Mouse (Mus musculus) hindbrain, embryonic 16.5 days (tissue): ENCODE data around the gene Gm4131. TPM values are rescaled to one million over a fixed set of nuclear protein-coding genes. Genes with fewer than 3 reads are reported as not detected.
"Not testable (repeated sequence)": the region's sequence is repeated elsewhere in the genome, so short reads cannot be mapped to it uniquely, and the experiment has no call there.

Experiments used
- ATAC-seq: fragments of 200-750 bp; cut with Nextera tagmentation; 2 replicates; pipeline ENCODE4 v1.8.0; 2017; ENCODE audit warnings: moderate TSS enrichment, moderate library complexity
- H3K27ac ChIP-seq: fragments of 300-500 bp; sonication (generic); 2 replicates; pipeline ENCODE4 v1.5.1; 2014; ENCODE audit warnings: low read depth, mild to moderate bottlenecking, control low read depth, low read length, moderate library complexity
- H3K27me3 ChIP-seq: fragments of 300-500 bp; sonication (generic); replicated peaks from 2 replicates; pipeline ENCODE4 v1.6.1; 2014; ENCODE audit warnings: low read length; ENCODE audit not compliant: control insufficient read depth, insufficient read depth
- H3K36me3 ChIP-seq: fragments of 300-500 bp; sonication (generic); 2 replicates; pipeline ENCODE4 v1.6.1; 2014; ENCODE audit warnings: mild to moderate bottlenecking, low read length, moderate library complexity, mixed read lengths; ENCODE audit not compliant: control insufficient read depth, insufficient read depth
- H3K4me1 ChIP-seq: fragments of 300-500 bp; sonication (generic); 2 replicates; pipeline ENCODE4 v1.6.1; 2014; ENCODE audit warnings: low read depth, low read length; ENCODE audit not compliant: control insufficient read depth, insufficient read depth
- H3K4me2 ChIP-seq: fragments of 300-500 bp; sonication (generic); 2 replicates; pipeline ENCODE4 v1.6.1; 2014; ENCODE audit warnings: mild to moderate bottlenecking, low read length, control low read depth, moderate library complexity
- H3K4me3 ChIP-seq: fragments of 300-500 bp; sonication (generic); 2 replicates; pipeline ENCODE4 v1.5.1; 2014; ENCODE audit warnings: mild to moderate bottlenecking, low read length, control low read depth, moderate library complexity
- H3K9ac ChIP-seq: fragments of 300-500 bp; sonication (generic); 2 replicates; pipeline ENCODE4 v1.6.1; 2014; ENCODE audit warnings: low read depth, mild to moderate bottlenecking, control low read depth, low read length, moderate library complexity
- H3K9me3 ChIP-seq: fragments of 300-500 bp; sonication (generic); 2 replicates; pipeline ENCODE4 v1.6.1; 2014; ENCODE audit warnings: mild to moderate bottlenecking, low read length, moderate library complexity; ENCODE audit not compliant: control insufficient read depth
- WGBS: fragments of 180-500 bp; shearing (Covaris S2); extraction: QIAGEN DNeasy Blood & Tissue Kit; methylation state at CpG from one replicate; pipeline ENCODE4 v1.1.7; 2014; 5-methylcytosine and 5-hydroxymethylcytosine counted together
- polyA plus RNA-seq: library from polyadenylated mRNA; unstranded; fragments of >200 nt; fragmentation: Nextera tagmentation; extraction: Ambion mirVana; gene quantifications from 2 replicates; pipeline ENCODE4 v1.2.1, GENCODE M21; 2015

The Gm4131 gene
- 0.23 and 0.27 TPM in 2 replicates for polyA plus RNA-seq

- not testable (repeated sequence) for H3K27me3 ChIP-seq, H3K4me2 ChIP-seq, H3K9ac ChIP-seq, ATAC-seq, H3K36me3 ChIP-seq, H3K4me1 ChIP-seq, H3K4me3 ChIP-seq, H3K9me3 ChIP-seq, H3K27ac ChIP-seq
- WGBS: 57% methylated on average over 9 of the region's 9 CpGs
Observed at GRCm38 (mm10) chr14:62566821-62567220, at the start of gene Gm4131. TSS of gene Gm4131 (minus strand) at chr14:62566921.

GRCm38 (mm10) chr14:62609904-62610303 is 43.2 kb upstream of the Gm4131 start:
- H3K27me3 ChIP-seq: no peaks in the 10 kb centered on the region
- no peaks in the 10 kb centered on the region for H3K9me3 ChIP-seq
- H3K27ac ChIP-seq: no peak overlapping the region
- H3K4me1 ChIP-seq: no peaks in the 10 kb centered on the region
- H3K9ac ChIP-seq: no peak overlapping the region
- WGBS: 89% methylated on average over 3 of the region's 3 CpGs
- H3K4me2 ChIP-seq: no peak overlapping the region
- H3K36me3 ChIP-seq: peaks cover 5% of the 10 kb centered on the region; the same call in 1 of the 2 replicates
- no peak for ATAC-seq
- no peak overlapping the region for H3K4me3 ChIP-seq

- WGBS: 39% methylated on average over 8 of the region's 8 CpGs
- Histone ChIP-seq H3K27me3 (no peaks in the 10 kb centered on the region), H3K4me1 (no peaks in the 10 kb centered on the region), H3K9ac (no peak overlapping the region), H3K9me3 (no peaks in the 10 kb centered on the region), H3K4me3 (no peak overlapping the region), H3K27ac (no peak overlapping the region), H3K36me3 (peaks cover 5% of the 10 kb centered on the region; the same call in 1 of the 2 replicates), H3K4me2 (no peak overlapping the region)
- peak; percentile 84 for ATAC-seq
Observed at GRCm38 (mm10) chr14:62607791-62608196, 41.1 kb upstream of the Gm4131 start.

GRCm38 (mm10) chr14:62602869-62603268 is 36.1 kb upstream of the Gm4131 start:
- WGBS: 67% methylated on average over 1 of the region's 1 CpGs
- no peaks in the 10 kb centered on the region for H3K9me3 ChIP-seq
- no peak for ATAC-seq
- no peak overlapping the region for H3K4me2 ChIP-seq
- no peaks in the 10 kb centered on the region for H3K27me3 ChIP-seq
- H3K4me3 ChIP-seq: no peak overlapping the region
- H3K27ac ChIP-seq: peak overlapping the region; percentile 9; the same call in 1 of the 2 replicates
- peaks cover 2% of the 10 kb centered on the region for H3K4me1 ChIP-seq
- H3K36me3 ChIP-seq: peaks cover 5% of the 10 kb centered on the region; the same call in 1 of the 2 replicates
- no peak overlapping the region for H3K9ac ChIP-seq

GRCm38 (mm10) chr14:62602271-62602670 is 35.5 kb upstream of the Gm4131 start:
- Histone ChIP-seq H3K4me1 (peaks cover 2% of the 10 kb centered on the region), H3K27me3 (no peaks in the 10 kb centered on the region), H3K9me3 (no peaks in the 10 kb centered on the region), H3K36me3 (peaks cover 5% of the 10 kb centered on the region; the same call in 1 of the 2 replicates), H3K27ac (peak overlapping the region; percentile 6; the same call in 1 of the 2 replicates), H3K4me2 (no peak overlapping the region), H3K9ac (no peak overlapping the region), H3K4me3 (no peak overlapping the region)
- 57% methylated on average over 1 of the region's 1 CpGs for WGBS
- ATAC-seq: no peak

- Histone ChIP-seq H3K27me3 (no peaks in the 10 kb centered on the region), H3K36me3 (no peaks in the 10 kb centered on the region), H3K9me3 (no peaks in the 10 kb centered on the region), H3K4me3 (no peak overlapping the region), H3K4me2 (no peak overlapping the region), H3K27ac (no peak overlapping the region), H3K4me1 (peaks cover 2% of the 10 kb centered on the region), H3K9ac (no peak overlapping the region)
- 27% methylated on average over 6 of the region's 6 CpGs for WGBS
- peak; percentile 55 for ATAC-seq
Observed at GRCm38 (mm10) chr14:62600109-62600522, 33.4 kb upstream of the Gm4131 start.

GRCm38 (mm10) chr14:62585338-62585737 is 18.6 kb upstream of the Gm4131 start:
- Histone ChIP-seq H3K4me1 (peaks cover 12% of the 10 kb centered on the region), H3K4me2 (no peak overlapping the region), H3K9ac (no peak overlapping the region), H3K27me3 (no peaks in the 10 kb centered on the region), H3K36me3 (0 out of 2 replicates have a peak, but pooled peaks cover 2% of the 10 kb centered on the region), H3K9me3 (no peaks in the 10 kb centered on the region), H3K4me3 (no peak overlapping the region), H3K27ac (peak overlapping the region; percentile 69)
- peak; percentile 87 for ATAC-seq
- WGBS: 7% methylated on average over 3 of the region's 3 CpGs

GRCm38 (mm10) chr14:62584637-62585036 is 17.9 kb upstream of the Gm4131 start:
- H3K9ac ChIP-seq: no peak overlapping the region
- no peaks in the 10 kb centered on the region for H3K27me3 ChIP-seq
- H3K36me3 ChIP-seq: 0 out of 2 replicates have a peak, but pooled peaks cover 2% of the 10 kb centered on the region
- H3K4me2 ChIP-seq: no peak overlapping the region
- H3K9me3 ChIP-seq: no peaks in the 10 kb centered on the region
- peak overlapping the region; percentile 69 for H3K27ac ChIP-seq
- no peak for ATAC-seq
- H3K4me3 ChIP-seq: no peak overlapping the region
- H3K4me1 ChIP-seq: peaks cover 12% of the 10 kb centered on the region

- ATAC-seq: no peak
- WGBS: 28% methylated on average over 9 of the region's 9 CpGs
Observed at GRCm38 (mm10) chr14:62581768-62582167, 15.0 kb upstream of the Gm4131 start.

More at GRCm38 (mm10) chr14:62581768-62582167, 15.0 kb upstream of the Gm4131 start:
- H3K4me2 ChIP-seq: no peak overlapping the region
- H3K27ac ChIP-seq: peak overlapping the region; percentile 25; the same call in 1 of the 2 replicates
- H3K27me3 ChIP-seq: no peaks in the 10 kb centered on the region
- no peak overlapping the region for H3K4me3 ChIP-seq
- peaks cover 12% of the 10 kb centered on the region for H3K4me1 ChIP-seq
- H3K9me3 ChIP-seq: no peaks in the 10 kb centered on the region
- H3K9ac ChIP-seq: no peak overlapping the region
- H3K36me3 ChIP-seq: no peaks in the 10 kb centered on the region
